Mouse (Mus musculus) liver, embryonic 14.5 days (tissue): ENCODE measurements around the gene Stpg2. TPM values are rescaled to one million over a fixed set of nuclear protein-coding genes. Genes with fewer than 3 reads are reported as not detected.
A peak's percentile ranks its signal among the peaks of the same experiment; 100 is the strongest.
"Not testable (repeated sequence)": the region's sequence is repeated elsewhere in the genome, so short reads cannot be mapped to it uniquely, and the experiment has no call there.

ENCODE experiments used
- ATAC-seq: fragments of 200-750 bp; cut with Nextera tagmentation; 2 replicates; pipeline ENCODE4 v1.8.0; 2017; ENCODE audit warnings: moderate number of reproducible peaks, mild to moderate bottlenecking, moderate library complexity; ENCODE audit not compliant: insufficient read depth
- DNase-seq, 3 experiments: peaks; one replicate each; pipeline ENCODE4 v3.0.0-alpha.2; 2012 to 2013; ENCODE audit warnings: low read depth in 3 of 3, low spot score in 3 of 3
- H3K27ac ChIP-seq: fragments of 300-500 bp; sonication (generic); 2 replicates; pipeline ENCODE4 v1.5.1; 2014; ENCODE audit warnings: moderate library complexity, mild to moderate bottlenecking, control low read depth, inconsistent platforms
- H3K27me3 ChIP-seq: fragments of 300-500 bp; sonication (generic); 2 replicates; pipeline ENCODE4 v1.6.1; 2014; ENCODE audit warnings: mild to moderate bottlenecking, low read length, moderate library complexity; ENCODE audit not compliant: control insufficient read depth, insufficient read depth
- H3K36me3 ChIP-seq: fragments of 300-500 bp; sonication (generic); replicated peaks from 2 replicates; pipeline ENCODE4 v1.6.1; 2014; ENCODE audit warnings: low read depth; ENCODE audit not compliant: control insufficient read depth, insufficient read depth
- H3K4me1 ChIP-seq, 2 experiments: fragments of 200-500 bp in 1 of 2; fragments of 300-500 bp in 1 of 2; sonication (generic) in 1 of 2; replicated peaks; 2 replicates each; pipeline ENCODE4 v1.6.1; 2012 to 2014; ENCODE audit warnings: antibody characterized with exemption in 1 of 2, inconsistent platforms in 1 of 2, low read length in 1 of 2; ENCODE audit not compliant: control insufficient read depth in 2 of 2, insufficient read depth in 2 of 2
- H3K4me2 ChIP-seq: fragments of 300-500 bp; sonication (generic); 2 replicates; pipeline ENCODE4 v1.6.1; 2014; ENCODE audit warnings: low read depth, mild to moderate bottlenecking, control low read depth, moderate library complexity
- H3K4me3 ChIP-seq, 2 experiments: fragments of 200-500 bp in 1 of 2; fragments of 300-500 bp in 1 of 2; sonication (generic) in 1 of 2; 2 replicates each; pipeline ENCODE4 v1.5.1; 2012 to 2014; ENCODE audit warnings: low read depth in 2 of 2, low read length in 2 of 2, mild to moderate bottlenecking in 2 of 2, control low read depth in 1 of 2, inconsistent platforms in 1 of 2, moderate library complexity in 1 of 2; ENCODE audit not compliant: insufficient read depth in 1 of 2
- H3K9ac ChIP-seq: fragments of 300-500 bp; sonication (generic); replicated peaks from 2 replicates; pipeline ENCODE4 v1.6.1; 2014; ENCODE audit warnings: mild to moderate bottlenecking, control low read depth, moderate library complexity
- H3K9me3 ChIP-seq: fragments of 300-500 bp; sonication (generic); 2 replicates; pipeline ENCODE4 v1.6.1; 2016; ENCODE audit warnings: low read length, mixed read lengths; ENCODE audit not compliant: control insufficient read depth
- CTCF ChIP-seq: IDR thresholded peaks from 2 replicates; pipeline ENCODE4 v1.5.1; 2016; ENCODE audit warnings: antibody characterized with exemption, low read depth, control low read depth
- EP300 ChIP-seq: IDR thresholded peaks from 2 replicates; pipeline ENCODE4 v1.6.1; 2016; ENCODE audit warnings: antibody characterized with exemption, low read depth
- WGBS: fragments of 180-500 bp; shearing (Covaris S2); extraction: QIAGEN DNeasy Blood & Tissue Kit; methylation state at CpG from one replicate; pipeline ENCODE4 v1.1.7; 2014; ENCODE audit not compliant: insufficient replicate concordance; 5-methylcytosine and 5-hydroxymethylcytosine counted together
- polyA plus RNA-seq, 2 experiments: library from polyadenylated mRNA; depleted of rRNA in 1 of 2; stranded (reverse) in 1 of 2; unstranded in 1 of 2; fragments of >200 nt; fragmentation: Nextera tagmentation in 1 of 2; extraction: Ambion mirVana in 1 of 2; gene quantifications; 2 replicates each; pipeline versions ENCODE4 v1.2.1 to v1.2.3; 2012 to 2014

The Stpg2 gene
- polyA plus RNA-seq, 2 experiments: not detected

DNA sequence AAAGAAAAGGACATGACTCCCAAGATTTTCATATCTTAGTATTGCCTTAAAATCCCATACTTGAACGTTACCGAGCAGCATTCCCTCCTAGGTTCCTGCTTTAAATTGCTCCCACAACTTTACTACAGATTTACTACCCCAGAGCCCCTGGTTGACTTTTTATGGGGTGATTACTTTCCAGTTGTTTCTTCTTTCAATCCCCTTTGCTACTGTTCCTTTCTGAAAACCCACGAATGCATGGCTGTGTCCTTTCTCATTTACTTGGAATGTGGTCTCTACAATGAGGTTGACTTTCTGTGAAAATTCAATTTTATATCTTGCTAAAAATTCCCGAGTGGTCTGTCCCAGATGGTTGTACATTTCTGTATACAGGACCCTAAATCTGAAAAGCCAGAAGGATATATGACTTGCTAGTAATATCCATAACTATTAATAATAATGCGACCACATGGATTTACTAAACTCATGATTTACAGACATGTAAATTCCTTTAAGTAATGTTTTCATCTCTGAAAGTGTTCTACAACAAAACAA is 458.3 kb downstream of the Stpg2 start:
- H3K4me3 ChIP-seq: no peak overlapping the region
- H3K9ac ChIP-seq: no peak overlapping the region
- no peak overlapping the region for H3K4me2 ChIP-seq
- WGBS: 52% methylated on average over 5 of the region's 5 CpGs
- DNase-seq (no peak), ATAC-seq (no peak)
- H3K9me3 ChIP-seq: no peaks in the 10 kb centered on the region
- no peak for TF ChIP-seq CTCF
- TF ChIP-seq EP300: no peak
- no peaks in the 10 kb centered on the region for H3K4me1 ChIP-seq
- H3K27me3 ChIP-seq: no peaks in the 10 kb centered on the region
- no peak overlapping the region for H3K27ac ChIP-seq
- H3K36me3 ChIP-seq: no peaks in the 10 kb centered on the region

DNA sequence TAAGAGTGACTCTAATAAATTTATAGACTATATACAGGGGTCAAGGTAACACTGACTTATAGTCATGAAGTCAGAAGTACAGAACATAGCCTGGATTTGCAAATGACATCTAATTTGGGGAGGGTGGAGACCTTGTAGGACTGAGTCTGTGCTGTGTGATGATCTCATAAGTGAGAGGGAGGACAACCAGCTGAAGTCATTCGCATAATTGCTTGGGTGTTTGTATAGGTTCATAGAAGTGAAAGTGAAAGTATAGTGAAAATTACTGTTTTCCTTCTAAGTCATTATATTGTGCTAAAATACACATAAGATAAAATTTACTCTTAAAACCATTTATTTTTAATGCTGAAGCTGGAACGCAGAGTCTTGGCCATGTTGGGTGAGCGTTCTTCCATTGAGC is 459.6 kb downstream of the Stpg2 start:
- H3K36me3 ChIP-seq: no peaks in the 10 kb centered on the region
- DNase-seq (no peak), ATAC-seq (no peak)
- no peaks in the 10 kb centered on the region for H3K9me3 ChIP-seq
- H3K9ac ChIP-seq: no peak overlapping the region
- H3K27ac ChIP-seq: no peak overlapping the region
- TF ChIP-seq EP300 (no peak), CTCF (no peak)
- WGBS: 71% methylated on average over 3 of the region's 3 CpGs
- no peaks in the 10 kb centered on the region for H3K4me1 ChIP-seq
- no peak overlapping the region for H3K4me2 ChIP-seq
- no peaks in the 10 kb centered on the region for H3K27me3 ChIP-seq
- H3K4me3 ChIP-seq: no peak overlapping the region

DNA sequence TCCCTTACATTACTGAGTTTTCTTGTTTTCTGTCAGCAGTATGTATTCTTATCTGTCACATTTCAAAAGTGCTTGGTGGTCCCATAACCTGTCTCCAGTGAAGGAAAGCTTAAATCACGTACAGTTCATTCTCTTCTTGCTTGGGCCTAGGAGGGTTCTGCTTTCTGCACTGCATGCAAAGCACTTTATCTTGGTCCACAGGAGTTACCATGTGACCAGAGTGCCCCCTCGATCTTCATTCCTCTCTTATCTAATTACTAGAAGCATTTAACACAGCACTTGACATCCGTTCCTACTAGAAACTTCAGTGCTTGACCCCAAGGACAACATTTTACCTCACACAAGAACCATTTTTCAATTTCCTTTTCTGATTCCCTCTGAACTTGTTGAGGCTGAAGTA is 470.7 kb downstream of the Stpg2 start:
- H3K9me3 ChIP-seq: no peaks in the 10 kb centered on the region
- no peak overlapping the region for H3K4me2 ChIP-seq
- H3K27me3 ChIP-seq: no peaks in the 10 kb centered on the region
- DNase-seq (no peak), ATAC-seq (no peak)
- H3K27ac ChIP-seq: no peak overlapping the region
- TF ChIP-seq CTCF (no peak), EP300 (no peak)
- H3K4me1 ChIP-seq: no peaks in the 10 kb centered on the region
- H3K4me3 ChIP-seq: no peak overlapping the region
- no peaks in the 10 kb centered on the region for H3K36me3 ChIP-seq
- no peak overlapping the region for H3K9ac ChIP-seq
- 43% methylated on average over 3 of the region's 3 CpGs for WGBS

DNA sequence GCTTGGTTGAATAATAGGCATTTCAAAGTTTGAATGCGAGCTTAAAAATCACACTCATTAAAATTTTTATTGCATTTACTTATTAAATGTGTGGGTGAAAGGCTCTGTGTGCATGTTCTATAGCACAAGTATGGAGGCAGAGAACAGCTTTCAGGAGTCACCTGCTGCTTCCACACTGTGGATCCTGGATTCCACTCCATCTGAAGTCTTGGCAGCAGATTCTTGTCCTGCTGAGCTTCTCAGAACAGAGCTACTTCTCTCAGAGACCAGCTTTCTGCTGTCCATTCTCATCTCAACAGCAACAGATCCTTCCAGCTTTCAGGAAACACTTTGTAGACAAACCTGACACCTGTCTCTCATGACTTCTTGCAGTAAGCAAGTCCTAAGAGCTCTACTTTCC is 471.2 kb downstream of the Stpg2 start:
- no peaks in the 10 kb centered on the region for H3K36me3 ChIP-seq
- DNase-seq: no peak

DNA sequence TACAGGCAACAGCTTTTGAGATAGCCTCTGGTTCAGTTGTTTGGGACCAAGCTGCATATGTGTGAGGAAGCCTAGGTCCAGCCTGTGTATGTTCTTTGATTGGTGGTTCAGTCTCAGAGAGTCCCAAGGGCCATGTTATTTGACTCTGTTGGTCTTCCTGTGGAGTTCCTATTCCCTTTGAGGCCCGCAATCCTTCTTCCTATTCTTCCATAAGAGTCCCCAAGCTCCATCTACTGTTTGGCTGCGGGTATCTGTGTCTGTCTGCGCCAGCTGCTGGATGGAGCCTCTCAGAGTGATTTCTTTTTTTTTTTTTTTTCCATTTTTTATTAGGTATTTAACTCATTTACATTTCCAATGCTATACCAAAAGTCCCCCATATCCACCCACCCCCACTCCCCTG is 498.7 kb downstream of the Stpg2 start:
- not testable (repeated sequence) for H3K9me3 ChIP-seq, H3K27me3 ChIP-seq, H3K4me3 ChIP-seq, H3K4me2 ChIP-seq, H3K27ac ChIP-seq, ATAC-seq, H3K36me3 ChIP-seq, H3K4me1 ChIP-seq, H3K9ac ChIP-seq
- 82% methylated on average over 3 of the region's 3 CpGs for WGBS
- DNase-seq: peak in 2 of 3 experiments; percentile 36 to 47

More for the DNA sequence above, 471.2 kb downstream of the Stpg2 start:
- H3K9ac ChIP-seq: no peak overlapping the region
- H3K4me3 ChIP-seq: no peak overlapping the region
- TF ChIP-seq CTCF: no peak
- TF ChIP-seq EP300: no peak
- no peak overlapping the region for H3K4me2 ChIP-seq
- H3K9me3 ChIP-seq: no peaks in the 10 kb centered on the region
- no peaks in the 10 kb centered on the region for H3K4me1 ChIP-seq
- ATAC-seq: no peak
- 56% methylated on average over 1 of the region's 1 CpGs for WGBS
- H3K27ac ChIP-seq: no peak overlapping the region
- no peaks in the 10 kb centered on the region for H3K27me3 ChIP-seq

DNA sequence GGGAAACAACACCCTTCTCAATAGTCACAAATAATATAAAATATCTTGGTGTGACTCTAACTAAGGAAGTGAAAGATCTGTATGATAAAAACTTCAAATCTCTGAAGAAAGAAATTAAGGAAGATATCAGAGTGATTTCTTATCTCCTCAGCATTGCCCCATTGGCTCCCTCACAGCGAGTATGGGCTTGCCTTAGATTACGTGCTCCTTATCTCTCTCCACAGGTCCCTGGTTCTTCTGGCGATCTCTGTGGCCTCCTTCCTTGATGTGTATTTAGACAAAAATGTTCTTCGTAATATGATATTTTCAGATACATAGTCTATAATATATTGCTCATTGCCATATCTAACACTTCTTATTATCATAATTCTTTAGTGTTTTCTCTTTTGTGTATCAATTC is 501.9 kb downstream of the Stpg2 start:
- not testable (repeated sequence) for H3K9ac ChIP-seq, ATAC-seq, H3K36me3 ChIP-seq, H3K27ac ChIP-seq, H3K4me2 ChIP-seq, H3K4me3 ChIP-seq, H3K9me3 ChIP-seq, H3K27me3 ChIP-seq, H3K4me1 ChIP-seq
- DNase-seq: peak in 2 of 3 experiments; percentile 49 to 70
- 52% methylated on average over 4 of the region's 4 CpGs for WGBS
